Mouse (Mus musculus): ENCODE measurements around the gene Pakap. TPM values are rescaled to one million over a fixed set of nuclear protein-coding genes. Genes with fewer than 3 reads are reported as not detected.

Gene Pakap
- polyA plus RNA-seq, 1 experiment: not detected

DNA sequence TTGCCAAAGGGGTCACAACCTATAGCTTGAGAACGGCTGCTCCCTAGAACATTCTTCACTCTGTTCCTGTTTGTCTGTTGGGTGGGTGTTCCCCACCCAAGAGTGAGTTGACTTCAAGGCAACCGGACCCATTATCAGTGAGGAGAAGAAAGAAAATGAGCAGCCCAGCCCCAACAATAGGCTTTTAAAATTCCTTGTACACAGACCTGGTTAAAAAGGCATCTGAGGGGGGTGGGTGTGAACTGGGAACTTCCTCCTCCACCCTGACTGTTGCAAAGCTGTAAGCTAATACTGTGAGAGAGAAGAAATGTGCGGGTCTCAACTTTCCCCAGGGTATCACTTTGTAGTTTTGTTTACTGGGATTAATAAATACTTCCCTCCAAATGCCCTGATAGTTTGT lies 226.6 kb downstream of the Pakap start:
- H3K9me3 ChIP-seq (ENCODE audit: control insufficient read depth, low read length): no peaks in the 10 kb centered on the region

DNA sequence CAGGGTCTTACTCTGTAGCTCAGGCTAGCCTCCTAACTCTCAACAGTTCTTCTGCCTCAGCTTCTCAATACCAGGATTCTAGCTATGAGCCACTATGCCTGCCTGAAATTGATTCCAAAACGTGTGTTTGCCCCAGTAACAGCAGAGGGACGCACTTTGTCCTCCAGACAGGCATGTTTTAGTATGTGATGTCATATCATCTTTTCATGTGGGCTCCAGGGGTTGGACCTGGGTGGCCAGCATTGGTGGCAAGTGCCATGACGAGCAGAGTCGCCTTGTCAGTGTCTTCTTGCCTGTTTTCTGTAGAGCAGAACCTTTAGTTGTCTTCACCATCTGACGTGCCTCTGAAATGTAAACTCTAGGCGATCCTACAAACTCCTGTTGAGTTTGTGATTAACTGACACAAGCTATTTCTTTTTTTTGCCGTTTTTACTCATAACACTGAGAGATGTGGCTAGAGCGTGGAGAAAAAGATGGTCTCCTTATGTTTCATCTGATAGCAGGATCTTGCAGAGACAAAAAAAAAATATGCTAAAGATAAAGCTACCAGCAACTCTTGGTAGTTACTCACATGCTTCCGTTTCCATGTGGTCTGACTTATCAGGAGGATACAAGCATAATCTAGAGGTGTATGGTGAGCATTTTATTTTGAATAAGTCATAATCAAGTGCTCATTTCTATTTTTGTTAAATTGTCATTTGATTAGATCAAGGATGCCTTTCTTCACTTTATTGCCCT lies 229.7 kb downstream of the Pakap start:
- H3K4me1 ChIP-seq (ENCODE audit: control insufficient read depth): peaks cover 38% of the 10 kb centered on the region
- no peaks in the 10 kb centered on the region for H3K9me3 ChIP-seq (ENCODE audit: control insufficient read depth, low read length)
- no peaks in the 10 kb centered on the region for H3K27me3 ChIP-seq (ENCODE audit: control insufficient read depth)
- no peaks in the 10 kb centered on the region for H3K36me3 ChIP-seq (ENCODE audit: control insufficient read depth)
- no peak for TF ChIP-seq TAL1 (IDR thresholded peaks at IDR 0.05; ENCODE audit: low read length)
- TF ChIP-seq GATA1 (IDR thresholded peaks at IDR 0.05; ENCODE audit: low read length): no peak
- H3K4me3 ChIP-seq (replicated peaks): peak overlapping the region; percentile 38

More for the DNA sequence above, 226.6 kb downstream of the Pakap start:
- TF ChIP-seq TAL1 (IDR thresholded peaks at IDR 0.05; ENCODE audit: low read length): no peak
- TF ChIP-seq GATA1 (IDR thresholded peaks at IDR 0.05; ENCODE audit: low read length): no peak
- Histone ChIP-seq H3K36me3 (ENCODE audit: control insufficient read depth) (no peaks in the 10 kb centered on the region), H3K4me1 (ENCODE audit: control insufficient read depth) (peaks cover 35% of the 10 kb centered on the region), H3K4me3 (replicated peaks) (no peak overlapping the region), H3K27me3 (ENCODE audit: control insufficient read depth) (no peaks in the 10 kb centered on the region)

DNA sequence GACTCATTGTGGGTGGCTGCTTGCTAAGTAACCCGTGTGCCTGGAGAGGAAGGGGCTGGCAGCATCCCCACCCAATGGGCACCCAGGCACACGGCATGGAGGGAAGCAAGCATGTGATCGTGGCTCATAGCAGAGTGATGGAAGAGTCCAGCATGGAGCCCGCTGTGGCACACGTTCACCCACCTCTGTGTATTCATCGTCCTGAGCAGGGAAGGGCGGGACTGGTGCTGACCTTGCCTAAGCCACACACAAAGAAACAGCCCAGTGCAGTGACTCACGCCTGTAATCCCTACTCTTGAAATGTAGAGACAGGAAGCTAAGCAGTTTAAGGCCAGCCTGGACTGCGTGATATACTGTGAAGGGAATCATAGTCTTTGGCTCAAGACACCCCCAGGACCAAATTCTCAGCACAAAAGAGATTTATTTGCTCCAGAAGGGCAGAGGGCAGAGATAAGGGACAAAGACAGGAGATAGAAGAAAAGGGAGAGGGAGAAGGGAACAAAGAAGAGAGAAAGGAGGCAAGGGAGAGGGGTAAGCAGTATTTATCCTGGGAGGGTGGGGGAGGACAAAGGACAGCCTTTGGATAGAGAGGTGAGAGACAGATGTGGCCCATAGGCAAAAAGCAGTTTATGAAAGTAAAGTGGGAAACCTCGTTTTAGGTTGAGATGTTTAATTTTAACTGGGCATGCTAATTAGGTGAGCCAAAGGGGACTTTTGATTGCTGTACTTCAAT lies 230.5 kb downstream of the Pakap start:
- no peaks in the 10 kb centered on the region for H3K27me3 ChIP-seq (ENCODE audit: control insufficient read depth)
- peaks cover 38% of the 10 kb centered on the region for H3K4me1 ChIP-seq (ENCODE audit: control insufficient read depth)
- H3K4me3 ChIP-seq (replicated peaks): peak overlapping the region; percentile 38
- no peak for TF ChIP-seq TAL1 (IDR thresholded peaks at IDR 0.05; ENCODE audit: low read length)
- no peak for TF ChIP-seq GATA1 (IDR thresholded peaks at IDR 0.05; ENCODE audit: low read length)
- no peaks in the 10 kb centered on the region for H3K36me3 ChIP-seq (ENCODE audit: control insufficient read depth)
- no peaks in the 10 kb centered on the region for H3K9me3 ChIP-seq (ENCODE audit: control insufficient read depth, low read length)

DNA sequence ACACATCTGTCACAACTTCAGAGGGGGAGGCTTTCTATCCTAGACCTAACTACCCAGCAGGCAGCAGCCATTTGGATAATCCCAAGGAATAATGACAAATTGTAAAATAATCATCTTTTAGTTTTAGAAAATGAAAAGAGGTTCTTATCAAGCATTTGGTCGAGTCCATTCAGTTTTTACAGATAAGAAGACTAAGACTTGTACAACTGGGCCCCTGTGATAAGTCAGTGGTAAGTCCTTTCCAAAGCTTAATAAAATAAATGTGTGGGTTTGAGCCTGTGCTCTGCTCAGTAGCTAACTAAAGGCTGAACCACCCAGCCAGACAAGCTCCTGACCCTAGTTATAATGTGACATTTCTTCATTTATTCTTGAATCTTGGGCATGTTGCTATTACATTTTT lies 231.3 kb downstream of the Pakap start:
- H3K4me1 ChIP-seq (ENCODE audit: control insufficient read depth): peaks cover 30% of the 10 kb centered on the region
- no peaks in the 10 kb centered on the region for H3K27me3 ChIP-seq (ENCODE audit: control insufficient read depth)
- no peaks in the 10 kb centered on the region for H3K36me3 ChIP-seq (ENCODE audit: control insufficient read depth)
- H3K4me3 ChIP-seq (replicated peaks): no peak overlapping the region
- TF ChIP-seq GATA1 (IDR thresholded peaks at IDR 0.05; ENCODE audit: low read length): no peak
- no peak for TF ChIP-seq TAL1 (IDR thresholded peaks at IDR 0.05; ENCODE audit: low read length)
- no peaks in the 10 kb centered on the region for H3K9me3 ChIP-seq (ENCODE audit: control insufficient read depth, low read length)

DNA sequence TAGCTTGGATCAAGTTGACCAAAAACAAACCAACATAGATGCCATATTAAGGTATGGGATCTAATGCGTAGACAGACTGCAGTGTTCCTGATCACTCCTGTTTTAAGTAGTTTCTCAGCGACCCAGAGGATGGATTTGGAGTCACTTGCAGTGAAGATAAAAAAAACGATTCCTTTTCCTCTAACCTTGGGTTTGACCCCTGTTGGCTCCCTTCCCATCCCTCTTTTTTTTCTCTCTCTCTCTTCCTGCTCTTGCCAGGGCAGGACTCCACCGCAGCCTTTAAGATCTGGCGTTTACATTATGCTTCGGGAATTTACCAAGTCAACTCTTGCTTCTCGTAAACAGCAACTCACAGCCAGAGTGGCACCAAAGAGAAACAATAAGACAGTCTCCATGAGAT lies 233.3 kb downstream of the Pakap start:
- no peaks in the 10 kb centered on the region for H3K9me3 ChIP-seq (ENCODE audit: control insufficient read depth, low read length)
- H3K4me3 ChIP-seq (replicated peaks): no peak overlapping the region
- H3K27me3 ChIP-seq (ENCODE audit: control insufficient read depth): no peaks in the 10 kb centered on the region
- no peaks in the 10 kb centered on the region for H3K36me3 ChIP-seq (ENCODE audit: control insufficient read depth)
- TF ChIP-seq TAL1 (IDR thresholded peaks at IDR 0.05; ENCODE audit: low read length) (no peak), GATA1 (IDR thresholded peaks at IDR 0.05; ENCODE audit: low read length) (no peak)
- H3K4me1 ChIP-seq (ENCODE audit: control insufficient read depth): peaks cover 26% of the 10 kb centered on the region

DNA sequence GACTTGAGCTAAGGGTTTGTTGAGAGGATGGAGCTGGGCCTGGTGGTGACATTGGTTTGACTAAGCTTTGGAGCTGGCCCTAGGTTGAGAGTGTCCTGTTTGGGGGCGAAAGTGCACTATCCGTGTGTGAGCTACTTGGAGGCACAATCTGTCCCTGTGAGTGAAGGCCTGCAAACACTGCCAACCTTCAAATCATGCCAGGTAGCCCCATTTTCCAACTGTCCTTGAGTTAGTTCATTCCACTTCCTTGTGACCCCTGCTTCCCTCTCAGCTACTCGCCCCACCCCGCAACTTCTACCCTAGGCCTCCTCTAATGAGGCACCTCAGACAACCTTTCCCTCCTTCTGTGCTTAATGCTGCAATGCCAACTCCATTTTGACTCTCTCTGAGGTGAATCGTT lies 234.0 kb downstream of the Pakap start:
- no peak overlapping the region for H3K4me3 ChIP-seq (replicated peaks)
- no peaks in the 10 kb centered on the region for H3K9me3 ChIP-seq (ENCODE audit: control insufficient read depth, low read length)
- H3K4me1 ChIP-seq (ENCODE audit: control insufficient read depth): peaks cover 26% of the 10 kb centered on the region
- no peaks in the 10 kb centered on the region for H3K36me3 ChIP-seq (ENCODE audit: control insufficient read depth)
- no peaks in the 10 kb centered on the region for H3K27me3 ChIP-seq (ENCODE audit: control insufficient read depth)
- TF ChIP-seq GATA1 (IDR thresholded peaks at IDR 0.05; ENCODE audit: low read length) (no peak), TAL1 (IDR thresholded peaks at IDR 0.05; ENCODE audit: low read length) (no peak)

DNA sequence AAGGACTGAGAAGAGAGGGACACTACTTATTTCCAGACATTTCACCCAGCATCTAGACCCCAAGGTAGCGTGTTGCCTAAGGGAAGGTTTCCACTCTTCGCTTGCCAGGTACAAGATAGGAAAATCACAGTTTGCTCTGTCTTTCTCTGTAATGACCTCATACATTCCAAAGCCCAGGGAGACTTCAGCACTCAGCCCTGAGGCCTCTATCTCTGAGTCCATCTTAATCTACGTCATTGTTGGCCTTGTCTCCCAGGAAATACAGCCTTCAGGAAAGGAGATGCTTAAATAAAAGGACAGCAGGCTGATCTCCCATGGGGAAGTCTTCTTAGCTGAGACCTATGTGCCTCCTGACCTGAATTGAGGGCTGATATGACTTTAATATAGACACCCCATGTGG lies 234.4 kb downstream of the Pakap start:
- TF ChIP-seq GATA1 (IDR thresholded peaks at IDR 0.05; ENCODE audit: low read length) (no peak), TAL1 (IDR thresholded peaks at IDR 0.05; ENCODE audit: low read length) (no peak)
- no peaks in the 10 kb centered on the region for H3K27me3 ChIP-seq (ENCODE audit: control insufficient read depth)

DNA sequence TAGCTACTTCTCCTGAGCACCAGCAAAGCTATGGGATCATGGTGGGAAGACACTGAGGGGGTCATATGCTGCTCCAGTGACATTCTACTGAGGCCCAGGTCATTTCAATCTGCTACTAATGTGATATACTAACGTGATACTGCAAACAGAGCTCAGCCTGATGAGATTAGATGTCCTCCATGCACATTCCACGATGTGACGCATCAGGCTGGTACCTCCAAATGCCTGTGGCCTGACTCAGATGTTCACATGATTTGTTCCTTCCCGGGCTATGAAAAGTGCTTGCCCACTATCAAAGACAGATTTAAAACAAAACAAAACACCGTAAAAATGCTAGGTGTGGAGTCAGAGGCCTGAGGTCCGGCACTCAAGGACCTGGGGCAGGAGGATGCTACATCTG lies 236.9 kb downstream of the Pakap start:
- Histone ChIP-seq H3K4me3 (replicated peaks) (no peak overlapping the region), H3K4me1 (ENCODE audit: control insufficient read depth) (peaks cover under 1% of the 10 kb centered on the region; the same call in 1 of the 2 replicates), H3K36me3 (ENCODE audit: control insufficient read depth) (no peaks in the 10 kb centered on the region), H3K9me3 (ENCODE audit: control insufficient read depth, low read length) (no peaks in the 10 kb centered on the region), H3K27me3 (ENCODE audit: control insufficient read depth) (no peaks in the 10 kb centered on the region)
- TF ChIP-seq GATA1 (IDR thresholded peaks at IDR 0.05; ENCODE audit: low read length) (no peak), TAL1 (IDR thresholded peaks at IDR 0.05; ENCODE audit: low read length) (no peak)

More for the DNA sequence above, 234.4 kb downstream of the Pakap start:
- Histone ChIP-seq H3K4me1 (ENCODE audit: control insufficient read depth) (peaks cover 23% of the 10 kb centered on the region), H3K9me3 (ENCODE audit: control insufficient read depth, low read length) (no peaks in the 10 kb centered on the region), H3K4me3 (replicated peaks) (no peak overlapping the region), H3K36me3 (ENCODE audit: control insufficient read depth) (no peaks in the 10 kb centered on the region)

DNA sequence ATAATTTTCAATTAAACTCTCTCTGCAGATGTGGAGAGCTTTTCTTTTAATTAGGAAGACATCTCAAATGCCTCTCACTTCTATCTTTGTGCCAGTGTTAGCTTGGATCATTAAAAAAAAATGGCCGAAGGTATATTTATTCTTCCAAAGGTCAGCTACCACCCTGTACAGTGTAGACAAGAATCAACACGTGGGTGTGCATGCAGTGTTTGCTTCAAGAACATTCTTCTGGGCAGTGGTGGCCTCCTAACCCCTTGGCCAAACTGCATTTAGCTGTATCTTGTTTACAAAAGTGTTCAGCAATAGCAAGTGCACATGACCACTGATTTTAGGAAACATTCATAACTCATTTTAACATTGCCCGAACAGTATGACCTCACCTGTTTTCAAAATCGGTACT lies 241.5 kb downstream of the Pakap start:
- H3K4me1 ChIP-seq (ENCODE audit: control insufficient read depth): peaks cover 4% of the 10 kb centered on the region
- no peak for TF ChIP-seq TAL1 (IDR thresholded peaks at IDR 0.05; ENCODE audit: low read length)
- no peak for TF ChIP-seq GATA1 (IDR thresholded peaks at IDR 0.05; ENCODE audit: low read length)
- H3K36me3 ChIP-seq (ENCODE audit: control insufficient read depth): no peaks in the 10 kb centered on the region
- H3K9me3 ChIP-seq (ENCODE audit: control insufficient read depth, low read length): no peaks in the 10 kb centered on the region
- H3K27me3 ChIP-seq (ENCODE audit: control insufficient read depth): no peaks in the 10 kb centered on the region
- H3K4me3 ChIP-seq (replicated peaks): no peak overlapping the region

All from erythroblast, embryonic 14.5 days (primary cell).